Mouse (Mus musculus): Measurements from ENCODE around the gene Stk11. TPM values are rescaled to one million over a fixed set of nuclear protein-coding genes. Genes with fewer than 3 reads are reported as not detected.

Stk11 gene
- polyA plus RNA-seq, 2 experiments: 30.1 to 133 TPM

- H3K36me3 ChIP-seq (ENCODE audit: control insufficient read depth, insufficient read depth, low read length): peaks cover 65% of the 10 kb centered on the region
- ATAC-seq (ENCODE audit: low FRiP score, low read depth) (no peak), DNase-seq (ENCODE audit: low spot score) (no peak)
- H3K27me3 ChIP-seq (ENCODE audit: control insufficient read depth, insufficient read depth, low read length): peaks cover 16% of the 10 kb centered on the region
- TF ChIP-seq POLR2A (IDR thresholded peaks at IDR 0.05; ENCODE audit: borderline replicate concordance, extremely low read depth, insufficient read depth, insufficient read length): no peak
- H3K9ac ChIP-seq (ENCODE audit: low read depth, low read length, severe bottlenecking): no peak overlapping the region
- WGBS: 83% methylated on average over 9 of the region's 9 CpGs
- H3K9me3 ChIP-seq (ENCODE audit: control insufficient read depth, low read length): no peaks in the 10 kb centered on the region
- H3K27ac ChIP-seq (replicated peaks; ENCODE audit: low read depth, low read length): no peak overlapping the region
- H3K4me1 ChIP-seq (ENCODE audit: control insufficient read depth, insufficient read depth, low read length): peaks cover 31% of the 10 kb centered on the region
- H3K4me3 ChIP-seq (replicated peaks; ENCODE audit: low read length): no peak overlapping the region
- H3K4me2 ChIP-seq (replicated peaks; ENCODE audit: low read depth, low read length, severe bottlenecking): no peak overlapping the region
Observed at GRCm38 (mm10) chr10:80134421-80134820, 18.8 kb downstream of the Stk11 start.

GRCm38 (mm10) chr10:80135161-80135560, 19.6 kb downstream of the Stk11 start:
- H3K27ac ChIP-seq (replicated peaks; ENCODE audit: low read depth, low read length): no peak overlapping the region
- peaks cover 58% of the 10 kb centered on the region for H3K36me3 ChIP-seq (ENCODE audit: control insufficient read depth, insufficient read depth, low read length)
- no peak overlapping the region for H3K9ac ChIP-seq (ENCODE audit: low read depth, low read length, severe bottlenecking)
- no peak overlapping the region for H3K4me2 ChIP-seq (replicated peaks; ENCODE audit: low read depth, low read length, severe bottlenecking)
- DNase-seq (ENCODE audit: low spot score) (no peak), ATAC-seq (ENCODE audit: low FRiP score, low read depth) (no peak)
- peaks cover 16% of the 10 kb centered on the region for H3K27me3 ChIP-seq (ENCODE audit: control insufficient read depth, insufficient read depth, low read length)
- peaks cover 31% of the 10 kb centered on the region for H3K4me1 ChIP-seq (ENCODE audit: control insufficient read depth, insufficient read depth, low read length)
- no peak overlapping the region for H3K4me3 ChIP-seq (replicated peaks; ENCODE audit: low read length)
- WGBS: 81% methylated on average over 10 of the region's 10 CpGs
- no peak for TF ChIP-seq POLR2A (IDR thresholded peaks at IDR 0.05; ENCODE audit: borderline replicate concordance, extremely low read depth, insufficient read depth, insufficient read length)
- no peaks in the 10 kb centered on the region for H3K9me3 ChIP-seq (ENCODE audit: control insufficient read depth, low read length)

DNA sequence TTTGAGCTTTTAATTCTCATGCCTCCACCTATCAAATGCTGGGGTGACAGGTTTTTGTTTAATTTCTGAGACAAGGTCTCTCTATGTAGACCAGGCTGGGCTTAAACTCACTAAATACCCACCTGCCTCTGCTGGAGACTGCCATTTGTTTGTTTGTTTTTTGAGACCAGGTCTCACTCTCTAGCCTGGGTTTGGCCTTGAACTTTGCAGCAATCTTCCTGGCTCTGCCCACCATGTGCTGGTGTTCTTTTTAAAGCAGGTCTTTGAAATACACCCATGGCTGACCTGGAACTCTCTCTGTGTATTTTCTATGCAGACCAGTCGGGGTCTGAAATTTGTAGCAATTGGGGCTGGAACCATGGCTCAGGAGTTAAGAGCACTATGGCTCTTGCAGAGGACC, 20.0 kb downstream of the Stk11 start:
- Histone ChIP-seq H3K9ac (ENCODE audit: low read depth, low read length, severe bottlenecking) (no peak overlapping the region), H3K4me1 (ENCODE audit: control insufficient read depth, insufficient read depth, low read length) (peaks cover 31% of the 10 kb centered on the region), H3K4me2 (replicated peaks; ENCODE audit: low read depth, low read length, severe bottlenecking) (no peak overlapping the region), H3K27me3 (ENCODE audit: control insufficient read depth, insufficient read depth, low read length) (peaks cover 16% of the 10 kb centered on the region), H3K27ac (replicated peaks; ENCODE audit: low read depth, low read length) (no peak overlapping the region), H3K9me3 (ENCODE audit: control insufficient read depth, low read length) (no peaks in the 10 kb centered on the region), H3K4me3 (replicated peaks; ENCODE audit: low read length) (no peak overlapping the region), H3K36me3 (ENCODE audit: control insufficient read depth, insufficient read depth, low read length) (peaks cover 53% of the 10 kb centered on the region)
- DNase-seq (ENCODE audit: low spot score): no peak
- WGBS: 96% methylated on average over 1 of the region's 1 CpGs
- TF ChIP-seq POLR2A (IDR thresholded peaks at IDR 0.05; ENCODE audit: borderline replicate concordance, extremely low read depth, insufficient read depth, insufficient read length): no peak
- ATAC-seq (ENCODE audit: low FRiP score, low read depth): no peak

DNA sequence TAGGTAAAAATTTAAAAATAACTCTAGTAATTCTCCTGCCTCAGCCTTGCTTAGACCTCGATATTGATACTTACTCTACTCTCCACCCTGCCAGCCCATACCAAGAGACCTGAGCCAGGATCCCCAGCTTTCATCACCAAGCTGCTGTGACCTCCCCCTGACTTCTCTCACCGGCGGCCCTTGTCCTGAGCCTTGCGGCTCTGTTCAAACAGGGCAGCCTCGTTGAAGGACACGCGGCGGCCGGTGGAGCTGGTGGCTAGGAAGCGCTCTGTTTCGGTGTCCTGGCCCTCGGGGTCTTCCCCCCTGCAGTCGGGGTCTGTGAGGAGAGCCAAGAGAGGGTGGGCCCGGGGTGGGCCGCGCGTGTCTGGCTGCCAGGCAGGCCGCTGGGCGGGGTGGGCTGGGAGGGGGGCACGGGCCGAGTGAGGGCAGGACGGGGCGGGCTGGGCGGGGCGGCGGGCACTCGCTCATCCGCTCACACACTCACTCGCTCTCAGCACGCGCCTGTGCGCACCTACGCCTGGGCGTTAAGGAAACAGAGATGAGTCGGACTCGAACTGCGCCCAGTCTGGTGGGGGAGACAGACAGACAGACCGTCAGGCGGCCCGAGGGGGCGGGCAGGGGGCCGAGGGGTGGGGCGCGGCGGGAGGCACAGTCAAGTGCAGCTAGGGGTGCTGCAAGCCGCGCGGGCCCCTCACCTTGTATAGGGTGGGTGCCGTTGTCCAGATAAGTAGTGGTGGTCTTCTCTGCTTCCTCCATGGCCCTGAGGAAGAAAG, 20.8 kb downstream of the Stk11 start:
- ATAC-seq (ENCODE audit: low FRiP score, low read depth) (no peak), DNase-seq (ENCODE audit: low spot score) (no peak)
- Histone ChIP-seq H3K4me2 (replicated peaks; ENCODE audit: low read depth, low read length, severe bottlenecking) (peak overlapping the region; percentile 97), H3K27me3 (ENCODE audit: control insufficient read depth, insufficient read depth, low read length) (peaks cover 16% of the 10 kb centered on the region), H3K9me3 (ENCODE audit: control insufficient read depth, low read length) (no peaks in the 10 kb centered on the region), H3K9ac (ENCODE audit: low read depth, low read length, severe bottlenecking) (no peak overlapping the region), H3K27ac (replicated peaks; ENCODE audit: low read depth, low read length) (no peak overlapping the region), H3K4me3 (replicated peaks; ENCODE audit: low read length) (peak overlapping the region; percentile 71), H3K36me3 (ENCODE audit: control insufficient read depth, insufficient read depth, low read length) (peaks cover 46% of the 10 kb centered on the region), H3K4me1 (ENCODE audit: control insufficient read depth, insufficient read depth, low read length) (peaks cover 30% of the 10 kb centered on the region)
- TF ChIP-seq POLR2A (IDR thresholded peaks at IDR 0.05; ENCODE audit: borderline replicate concordance, extremely low read depth, insufficient read depth, insufficient read length): no peak
- 22% methylated on average over 34 of the region's 49 CpGs for WGBS

DNA sequence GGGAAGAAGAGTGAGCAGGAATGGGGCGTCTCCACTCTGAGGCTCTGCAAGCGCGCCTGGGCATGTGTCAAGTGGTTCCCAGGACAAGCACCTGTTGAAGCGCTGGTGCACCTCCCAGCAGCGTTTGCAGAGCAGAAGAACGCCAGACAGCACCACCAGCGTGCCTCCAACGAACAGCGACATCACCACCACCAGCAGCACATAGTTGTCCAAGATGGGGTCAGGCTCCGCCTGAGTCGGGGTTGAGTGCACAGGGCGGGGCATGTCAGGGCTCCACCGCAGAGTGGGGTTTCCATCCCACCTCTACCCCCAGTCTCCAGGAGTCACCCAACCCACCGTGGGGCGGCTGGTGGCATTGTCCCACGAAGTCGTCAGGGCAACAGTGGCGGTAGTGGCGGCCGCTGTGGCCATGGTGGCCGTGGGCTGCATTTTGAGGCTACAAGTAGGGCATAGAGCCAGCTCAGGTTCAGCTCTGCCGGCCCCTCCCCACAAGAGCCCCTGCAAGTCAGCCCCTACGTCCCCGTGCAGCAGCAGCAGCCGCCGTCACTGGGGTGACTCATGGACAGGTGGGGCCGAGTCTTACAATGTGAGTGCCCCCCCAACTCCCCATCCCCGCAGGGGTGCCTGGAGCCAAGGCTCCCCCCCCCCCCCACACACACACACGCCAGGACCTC, 21.5 kb downstream of the Stk11 start:
- Histone ChIP-seq H3K27me3 (ENCODE audit: control insufficient read depth, insufficient read depth, low read length) (peaks cover 16% of the 10 kb centered on the region), H3K27ac (replicated peaks; ENCODE audit: low read depth, low read length) (no peak overlapping the region), H3K4me3 (replicated peaks; ENCODE audit: low read length) (peak overlapping the region; percentile 71), H3K9me3 (ENCODE audit: control insufficient read depth, low read length) (no peaks in the 10 kb centered on the region), H3K36me3 (ENCODE audit: control insufficient read depth, insufficient read depth, low read length) (peaks cover 39% of the 10 kb centered on the region), H3K4me2 (replicated peaks; ENCODE audit: low read depth, low read length, severe bottlenecking) (peak overlapping the region; percentile 97), H3K4me1 (ENCODE audit: control insufficient read depth, insufficient read depth, low read length) (peaks cover 22% of the 10 kb centered on the region), H3K9ac (ENCODE audit: low read depth, low read length, severe bottlenecking) (peak overlapping the region; percentile 41; the same call in 1 of the 2 replicates)
- WGBS: 7% methylated on average over 26 of the region's 29 CpGs
- ATAC-seq (ENCODE audit: low FRiP score, low read depth): no peak
- DNase-seq (ENCODE audit: low spot score): no peak
- no peak for TF ChIP-seq POLR2A (IDR thresholded peaks at IDR 0.05; ENCODE audit: borderline replicate concordance, extremely low read depth, insufficient read depth, insufficient read length)

Data from limb, embryonic 14.5 days (tissue).